ENCODE assay signal across 8 mouse cellular contexts in genomic region chr17:47009898-47010721, GRCm38 (mm10). TPM values are rescaled to one million over a fixed set of nuclear protein-coding genes. Genes with fewer than 3 reads are reported as not detected.
DNase-seq lines count a peak whose midpoint lies in the region; ATAC-seq and TF ChIP-seq lines count a peak whose summit lies in the region.

TSS of gene Ubr2 (minus strand) at chr17:47010556.

- intact Hi-C loops in heart, postnatal 36 days (cut with DNase I) = loop anchor here (5.0 to 10.0 kb wide), 2 partner anchors 153 to 325 kb away; partner anchors contain the start of genes Bicral and Klhdc3

- peak; percentile 45; the same call in 1 of the 2 replicates for TF ChIP-seq POLR2A in olfactory bulb, adult 2 months (IDR thresholded peaks at IDR 0.05; ENCODE audit: insufficient read depth, low read depth, low read length)
- peak; percentile 66; the same call in 1 of the 2 replicates for TF ChIP-seq POLR2A in thymus, adult 2 months (IDR thresholded peaks at IDR 0.05; ENCODE audit: control insufficient read depth, extremely low read depth, insufficient read depth, low read length, poor library complexity)

- WGBS in forebrain, embryonic 16.5 days = under 1% methylated on average over 76 of the region's 77 CpGs
- under 1% methylated on average over 72 of the region's 77 CpGs for WGBS in lung, embryonic 14.5 days
- under 1% methylated on average over 77 of the region's 77 CpGs for WGBS in olfactory bulb, adult 2 months
- under 1% methylated on average over 77 of the region's 77 CpGs for WGBS in thymus, adult 2 months

- peaks cover 3% of the 10 kb centered on the region for H3K27me3 ChIP-seq in G1E (ENCODE audit: insufficient read depth, low read length)
- H3K27me3 ChIP-seq in forebrain, embryonic 16.5 days (replicated peaks; ENCODE audit: control insufficient read depth, insufficient read depth, low read length) = no peaks in the 10 kb centered on the region; the same call in 1 of the 2 replicates
- H3K27me3 ChIP-seq in lung, embryonic 14.5 days (ENCODE audit: insufficient read depth, low read length) = no peaks in the 10 kb centered on the region
- no peaks in the 10 kb centered on the region for H3K27me3 ChIP-seq in thymus, adult 2 months (ENCODE audit: control insufficient read depth, insufficient read depth, low read length)

- peak; percentile 90 for ATAC-seq in G1E (ENCODE audit: extremely low read depth, insufficient number of reproducible peaks, low FRiP score, poor library complexity, severe bottlenecking)
- ATAC-seq in forebrain, embryonic 16.5 days = peak; percentile 98
- ATAC-seq in lung, embryonic 14.5 days (ENCODE audit: insufficient read depth) = peak; percentile 98

- peaks cover 25% of the 10 kb centered on the region for H3K36me3 ChIP-seq in G1E (replicated peaks)
- H3K36me3 ChIP-seq in forebrain, embryonic 16.5 days (ENCODE audit: control insufficient read depth, insufficient read depth) = no peaks in the 10 kb centered on the region
- H3K36me3 ChIP-seq in lung, embryonic 14.5 days (ENCODE audit: insufficient read depth) = peaks cover 5% of the 10 kb centered on the region; the same call in 1 of the 2 replicates
- H3K36me3 ChIP-seq in thymus, adult 2 months (ENCODE audit: control insufficient read depth, insufficient read depth, low read length) = no peaks in the 10 kb centered on the region

- peak within 1 kb of the TSS; percentile 93 for H3K4me2 ChIP-seq in forebrain, embryonic 16.5 days (ENCODE audit: low read length)
- H3K4me2 ChIP-seq in lung, embryonic 14.5 days = peak within 1 kb of the TSS; percentile 80

- H3K27ac ChIP-seq in forebrain, embryonic 16.5 days (ENCODE audit: low read length) = peak within 1 kb of the TSS; percentile 88
- H3K27ac ChIP-seq in layer of hippocampus, adult 2 months = peak within 1 kb of the TSS; percentile 97
- peak within 1 kb of the TSS; percentile 98 for H3K27ac ChIP-seq in lung, embryonic 14.5 days (ENCODE audit: low read depth)
- H3K27ac ChIP-seq in olfactory bulb, adult 2 months (ENCODE audit: insufficient read depth, low read depth, low read length) = peak within 1 kb of the TSS; percentile 84
- H3K27ac ChIP-seq in thymus, adult 2 months (ENCODE audit: control insufficient read depth, insufficient read depth, low read length) = peak within 1 kb of the TSS; percentile 46

- peak; percentile 89 for DNase-seq in G1E (ENCODE audit: low spot score)
- DNase-seq in cerebellum, adult 18-20 months = peak; percentile 94 to 99
- peak; percentile 90 to 94 for DNase-seq in heart, postnatal 36 days
- peak; percentile 90 to 96 for DNase-seq in layer of hippocampus, adult 2 months (ENCODE audit: low spot score in 2 of 2)
- peak; percentile 97 for DNase-seq in lung, embryonic 14.5 days
- DNase-seq in thymus, adult 2 months = peak; percentile 90

- H3K4me1 ChIP-seq in G1E (ENCODE audit: insufficient read depth, low read depth, low read length) = peaks cover 38% of the 10 kb centered on the region
- H3K4me1 ChIP-seq in forebrain, embryonic 16.5 days (replicated peaks; ENCODE audit: control insufficient read depth, insufficient read depth, low read length) = peaks cover 22% of the 10 kb centered on the region
- H3K4me1 ChIP-seq in lung, embryonic 14.5 days (ENCODE audit: insufficient read depth) = peaks cover 8% of the 10 kb centered on the region
- H3K4me1 ChIP-seq in olfactory bulb, adult 2 months (ENCODE audit: control insufficient read depth, insufficient read depth, low read length) = peaks cover 14% of the 10 kb centered on the region
- peaks cover 7% of the 10 kb centered on the region for H3K4me1 ChIP-seq in thymus, adult 2 months (replicated peaks; ENCODE audit: control insufficient read depth, insufficient read depth, low read length)

- no peak for TF ChIP-seq CTCF in G1E (IDR thresholded peaks at IDR 0.05; ENCODE audit: low read depth, low read length)
- TF ChIP-seq CTCF in layer of hippocampus, adult 2 months (conservative IDR thresholded peaks at IDR 0.05) = peak; percentile 76
- TF ChIP-seq CTCF in lung, embryonic 14.5 days (IDR thresholded peaks at IDR 0.05; ENCODE audit: low read depth) = peak; percentile 56
- TF ChIP-seq CTCF in olfactory bulb, adult 2 months (IDR thresholded peaks at IDR 0.05; ENCODE audit: insufficient read depth, low read depth, low read length) = no peak
- TF ChIP-seq CTCF in thymus, adult 2 months (IDR thresholded peaks at IDR 0.05; ENCODE audit: borderline replicate concordance, control insufficient read depth, extremely low read depth, insufficient read depth, low read length, poor library complexity) = no peak

- peak within 1 kb of the TSS; percentile 96 for H3K9ac ChIP-seq in forebrain, embryonic 16.5 days (replicated peaks; ENCODE audit: low read depth, low read length)
- H3K9ac ChIP-seq in lung, embryonic 14.5 days = peak within 1 kb of the TSS; percentile 93

- no peaks in the 10 kb centered on the region for H3K9me3 ChIP-seq in G1E (replicated peaks)
- H3K9me3 ChIP-seq in forebrain, embryonic 16.5 days (ENCODE audit: control insufficient read depth, low read length) = no peaks in the 10 kb centered on the region
- no peaks in the 10 kb centered on the region for H3K9me3 ChIP-seq in lung, embryonic 14.5 days (ENCODE audit: low read depth, low read length)

- H3K4me3 ChIP-seq in G1E (ENCODE audit: low read depth, low read length) = peak within 1 kb of the TSS; percentile 95
- H3K4me3 ChIP-seq in forebrain, embryonic 16.5 days (replicated peaks; ENCODE audit: low read length) = peak within 1 kb of the TSS; percentile 88
- peak within 1 kb of the TSS; percentile 96 for H3K4me3 ChIP-seq in layer of hippocampus, adult 2 months
- peak within 1 kb of the TSS; percentile 94 for H3K4me3 ChIP-seq in lung, embryonic 14.5 days (ENCODE audit: low read depth, low read length)
- H3K4me3 ChIP-seq in olfactory bulb, adult 2 months (ENCODE audit: insufficient read depth, low read depth, low read length) = peak within 1 kb of the TSS; percentile 89
- peak within 1 kb of the TSS; percentile 79 for H3K4me3 ChIP-seq in thymus, adult 2 months (ENCODE audit: control insufficient read depth, insufficient read depth, low read length)

RNA-seq across cellular contexts. Expression of gene Ubr2, which starts in this region (rescaled TPM):
- total RNA-seq in G1E (2014; fragmentation: Nextera tagmentation) (116 and 131 TPM in 2 replicates), G1E (2017) (43.0 and 51.4 TPM in 2 replicates)
- 12.3 and 14.6 TPM in 2 replicates for polyA plus RNA-seq in G1E (2012)
- 16.0 and 16.9 TPM in 2 replicates for polyA plus RNA-seq in forebrain, embryonic 16.5 days (2015; fragmentation: Nextera tagmentation; extraction: Ambion mirVana)
- total RNA-seq in heart, postnatal 36 days (2021) = 10 to 100 TPM; 84.2 to 89.3 TPM
- 10 to 100 TPM; 61.0 to 63.7 TPM for total RNA-seq in layer of hippocampus, adult 2 months (2021)
- 26.8 and 28.6 TPM in 2 replicates for polyA plus RNA-seq in lung, embryonic 14.5 days (2014; fragmentation: Nextera tagmentation; extraction: Ambion mirVana)
- polyA plus RNA-seq in olfactory bulb, adult 2 months (2012; ENCODE audit: insufficient read depth, insufficient read length, low replicate concordance, missing spikeins) = 289 TPM in 1 of 2 replicates, not detected in the other
- polyA plus RNA-seq in thymus, adult 2 months (2012; rRNA removed) = 61.9 and 70.8 TPM in 2 replicates

Comparison
In these comparisons a context has a peak if more than half of its experiments do, and no peak if none do; other contexts are left out.
1. Peak in every context shown above with its lines: DNase-seq, ATAC-seq, H3K4me3 ChIP-seq and H3K27ac ChIP-seq.
2. CTCF ChIP-seq: peak in layer of hippocampus, adult 2 months (single experiment) and lung, embryonic 14.5 days (single experiment); none in G1E (single experiment), olfactory bulb, adult 2 months (single experiment) and thymus, adult 2 months (single experiment).
3. H3K27ac ChIP-seq: peak in every context shown above with its lines; median percentile 98 in lung, embryonic 14.5 days; 97 in layer of hippocampus, adult 2 months; 88 in forebrain, embryonic 16.5 days; 84 in olfactory bulb, adult 2 months; 46 in thymus, adult 2 months.